Mouse (Mus musculus) layer of hippocampus, postnatal 36 days (tissue): ENCODE results near the gene Bckdhb. TPM values are rescaled to one million over a fixed set of nuclear protein-coding genes. Genes with fewer than 3 reads are reported as not detected.

ENCODE experiments used
- DNase-seq, 2 experiments: peaks; one replicate each; pipeline ENCODE4 v3.0.0; 2022
- total RNA-seq, 2 experiments: library from RNA; stranded (reverse); gene quantifications; 2 replicates each; pipeline ENCODE4 v1.2.3; 2021

Bckdhb gene
- total RNA-seq, 2 experiments from 2014 or later = 42.1 to 42.4 TPM

- DNase-seq = no peak
Measured at GRCm38 (mm10) chr9:84109777-84110478, 185.0 kb downstream of the Bckdhb start.

- DNase-seq = no peak
Measured at GRCm38 (mm10) chr9:84110616-84111015, 185.7 kb downstream of the Bckdhb start.

GRCm38 (mm10) chr9:84112319-84112718 lies 187.4 kb downstream of the Bckdhb start:
- no peak for DNase-seq

- no peak for DNase-seq
Measured at GRCm38 (mm10) chr9:84112842-84113568, 188.1 kb downstream of the Bckdhb start.

- no peak for DNase-seq
Measured at GRCm38 (mm10) chr9:84114254-84114653, 189.3 kb downstream of the Bckdhb start.

- no peak for DNase-seq
Measured at GRCm38 (mm10) chr9:84117337-84117736, 192.4 kb downstream of the Bckdhb start.

- no peak for DNase-seq
Measured at GRCm38 (mm10) chr9:84124996-84125395, 200.1 kb downstream of the Bckdhb start.

- no peak for DNase-seq
Measured at GRCm38 (mm10) chr9:84130338-84130737, 205.4 kb downstream of the Bckdhb start.

GRCm38 (mm10) chr9:84135062-84135461 lies 210.1 kb downstream of the Bckdhb start:
- DNase-seq = no peak

GRCm38 (mm10) chr9:84137192-84137591 lies 212.2 kb downstream of the Bckdhb start:
- no peak for DNase-seq

GRCm38 (mm10) chr9:84148124-84148523 lies 223.2 kb downstream of the Bckdhb start:
- DNase-seq = no peak

Other genes with a start within 250 kb of the Bckdhb start
- gene Elovl4, start 118.9 kb upstream of the Bckdhb start, total RNA-seq = 10 to 100 TPM; 62.1 to 67.0 TPM
- under 1 TPM; 0.66 to 0.72 TPM for gene Ttk, start 90.5 kb upstream of the Bckdhb start, total RNA-seq